Mouse (Mus musculus) monocyte, adult 5-6 weeks (primary cell): ENCODE results near the gene 3110040M04Rik. TPM values are rescaled to one million over a fixed set of nuclear protein-coding genes. Genes with fewer than 3 reads are reported as not detected.

Experiments
- ATAC-seq: fragments of 153-309, 156-312 bp; replicated peaks from 2 replicates; pipeline ENCODE4 v1.8.0; 2017; ENCODE audit warnings: mild to moderate bottlenecking; ENCODE audit not compliant: low TSS enrichment, insufficient number of reproducible peaks, severe bottlenecking, poor library complexity, low FRiP score
- total RNA-seq: library from RNA; stranded (forward); fragments of 200-1000, 200-491, 200-594 nt; gene quantifications from 3 replicates; pipeline ENCODE4 v1.2.3, GENCODE M21; 2017

Gene 3110040M04Rik
- total RNA-seq, 1 experiment from 2014 or later = not detected

- ATAC-seq = no peak
Observed at GRCm38 (mm10) chr1:151224536-151224935, 20.6 kb downstream of the 3110040M04Rik start.

- ATAC-seq = no peak
Observed at GRCm38 (mm10) chr1:151227506-151227905, 23.6 kb downstream of the 3110040M04Rik start.

GRCm38 (mm10) chr1:151228320-151228989 is 24.5 kb downstream of the 3110040M04Rik start:
- ATAC-seq = peak; percentile 50; the same call in 1 of the 2 replicates

- ATAC-seq = no peak
Observed at GRCm38 (mm10) chr1:151232346-151232745, 28.4 kb downstream of the 3110040M04Rik start.

- no peak for ATAC-seq
Observed at GRCm38 (mm10) chr1:151233756-151234155, 29.8 kb downstream of the 3110040M04Rik start.

GRCm38 (mm10) chr1:151235574-151235973 is 31.7 kb downstream of the 3110040M04Rik start:
- ATAC-seq = no peak

GRCm38 (mm10) chr1:151236141-151236930 is 32.4 kb downstream of the 3110040M04Rik start:
- no peak for ATAC-seq

GRCm38 (mm10) chr1:151237780-151238179 is 33.9 kb downstream of the 3110040M04Rik start:
- ATAC-seq = no peak

GRCm38 (mm10) chr1:151243332-151243731 is 39.4 kb downstream of the 3110040M04Rik start:
- no peak for ATAC-seq

- ATAC-seq = no peak
Observed at GRCm38 (mm10) chr1:151244013-151244412, 40.1 kb downstream of the 3110040M04Rik start.

- ATAC-seq = peak; percentile 32; the same call in 1 of the 2 replicates
Observed at GRCm38 (mm10) chr1:151244761-151245160, 40.8 kb downstream of the 3110040M04Rik start.

GRCm38 (mm10) chr1:151245165-151245564 is 41.2 kb downstream of the 3110040M04Rik start:
- ATAC-seq = no peak

- ATAC-seq = no peak
Observed at GRCm38 (mm10) chr1:151245846-151246245, 41.9 kb downstream of the 3110040M04Rik start.

GRCm38 (mm10) chr1:151250109-151250508 is 46.2 kb downstream of the 3110040M04Rik start:
- no peak for ATAC-seq

GRCm38 (mm10) chr1:151250529-151251193 is 46.7 kb downstream of the 3110040M04Rik start:
- peak; percentile 91 for ATAC-seq

GRCm38 (mm10) chr1:151251194-151252010 is 47.5 kb downstream of the 3110040M04Rik start:
- no peak for ATAC-seq
